Mouse (Mus musculus): ENCODE measurements at regions not wholly inside any gene's neighbourhood (a gene's known extent, or its start where the extent isn't known, plus 50 kb on each side); places are given as distances from the start of the nearest gene placed in this dataset.

DNA sequence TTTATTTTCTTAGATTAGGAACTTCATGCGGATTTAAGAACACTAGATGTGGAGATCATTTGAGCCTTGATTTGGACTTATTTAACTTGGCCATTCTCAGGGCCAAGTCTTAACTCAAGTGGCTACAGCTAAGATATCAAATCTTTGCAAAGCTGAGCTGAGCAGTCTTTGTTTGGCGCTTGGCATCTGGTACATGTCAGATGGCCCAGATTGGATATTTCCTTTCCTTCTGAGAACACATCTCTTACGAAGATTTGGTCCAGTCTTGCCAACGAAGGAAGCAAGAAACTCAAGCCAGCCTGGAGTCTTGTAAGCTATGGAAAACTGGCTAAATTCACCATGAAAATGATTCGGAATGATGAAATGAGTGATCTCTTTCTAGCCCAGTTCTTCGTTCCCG is 59.1 kb upstream of the Cdc42ep3 start:
- in situ Hi-C loops (cut with MboI, MseI) = no loop called here

DNA sequence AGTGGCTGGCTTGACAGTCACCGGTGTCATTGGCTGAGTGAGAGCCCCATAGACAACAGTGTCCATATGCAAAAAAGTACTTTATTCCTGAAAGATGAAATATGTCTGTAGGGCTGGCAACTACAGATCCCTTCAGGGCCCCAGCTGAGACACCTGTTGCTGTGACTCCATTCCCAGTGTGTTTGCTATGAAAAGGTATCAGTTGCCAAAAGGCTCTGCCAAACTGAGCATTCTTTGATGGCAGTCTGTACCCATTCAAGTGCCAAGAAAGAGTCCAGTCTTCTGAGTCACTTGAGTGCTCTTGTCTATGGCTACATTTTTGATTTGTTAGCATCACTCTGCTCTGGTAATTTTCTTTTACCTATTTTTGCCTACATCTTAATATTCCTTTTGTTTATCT is 63.1 kb upstream of the Cdc42ep3 start:
- in situ Hi-C loops (cut with MboI, MseI) = no loop called here

DNA sequence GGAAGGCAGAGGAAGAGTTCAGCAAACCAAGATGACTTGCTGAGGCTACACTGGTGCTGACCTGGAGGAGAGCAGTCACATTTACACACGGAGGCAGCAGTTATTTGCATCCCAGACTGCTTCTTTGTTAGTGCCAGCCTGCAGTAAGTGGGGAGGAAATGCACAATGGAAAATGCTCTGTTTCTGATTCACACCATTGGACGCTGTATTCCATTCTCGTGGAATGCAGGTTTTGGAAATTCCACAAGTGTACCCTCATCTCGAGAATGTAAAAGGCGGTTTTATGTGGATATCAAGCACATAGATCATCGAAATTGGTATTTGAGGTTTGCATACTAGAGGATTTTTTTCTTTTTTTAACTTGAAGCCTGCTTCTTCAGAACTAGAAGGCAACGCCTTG is 66.7 kb upstream of the Cdc42ep3 start:
- in situ Hi-C loops (cut with MboI, MseI) = no loop called here

DNA sequence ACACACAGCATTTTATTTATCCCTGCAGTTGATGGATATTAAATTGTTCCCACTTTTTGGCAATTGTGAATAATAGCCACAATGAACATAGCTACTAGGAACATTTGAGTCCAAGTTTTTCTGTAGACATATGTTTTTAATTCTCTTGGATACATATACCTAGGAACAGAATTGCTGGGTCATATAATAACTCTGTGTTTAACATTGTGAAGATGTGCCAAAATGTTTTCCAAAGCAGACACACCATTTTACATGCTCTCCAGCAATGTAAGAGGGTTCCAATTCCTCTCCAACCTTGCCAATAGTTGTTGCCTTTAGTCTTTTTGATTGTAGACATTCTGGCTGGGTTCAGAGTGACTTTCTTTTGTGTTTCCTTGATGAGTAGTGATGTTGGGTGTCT is 84.3 kb upstream of the Cdc42ep3 start:
- in situ Hi-C loops (cut with MboI, MseI) = no loop called here

DNA sequence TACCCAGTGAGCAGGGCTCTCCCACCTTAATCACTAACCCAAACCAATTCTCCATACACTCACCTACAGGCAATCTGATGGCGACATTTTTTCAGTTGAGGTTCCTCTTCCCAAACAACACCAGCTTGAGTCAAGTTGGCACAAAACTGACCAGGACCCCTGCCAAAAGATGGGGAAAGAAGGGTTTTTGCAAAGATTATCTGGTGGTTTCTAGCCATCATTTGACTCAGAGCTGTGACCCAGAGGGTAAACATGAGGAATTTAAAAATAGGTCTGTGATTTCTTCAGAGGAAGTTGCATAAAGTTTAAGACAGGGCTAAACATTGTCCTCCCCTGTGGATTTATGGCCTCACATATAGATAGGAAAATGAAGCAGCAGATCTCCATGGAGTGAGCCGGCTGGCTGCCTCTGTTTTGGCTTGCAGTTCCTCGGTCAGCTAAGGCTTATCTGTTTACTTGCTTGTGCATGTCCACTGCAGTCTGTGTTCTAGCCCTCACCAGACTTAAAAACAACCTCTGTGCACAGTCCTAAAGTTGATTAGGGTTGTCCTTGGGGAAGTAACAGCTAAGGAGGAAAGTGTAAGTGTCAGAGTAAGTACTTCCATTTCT is 87.7 kb upstream of the Cdc42ep3 start:
- in situ Hi-C loops (cut with MboI, MseI) = no loop called here

DNA sequence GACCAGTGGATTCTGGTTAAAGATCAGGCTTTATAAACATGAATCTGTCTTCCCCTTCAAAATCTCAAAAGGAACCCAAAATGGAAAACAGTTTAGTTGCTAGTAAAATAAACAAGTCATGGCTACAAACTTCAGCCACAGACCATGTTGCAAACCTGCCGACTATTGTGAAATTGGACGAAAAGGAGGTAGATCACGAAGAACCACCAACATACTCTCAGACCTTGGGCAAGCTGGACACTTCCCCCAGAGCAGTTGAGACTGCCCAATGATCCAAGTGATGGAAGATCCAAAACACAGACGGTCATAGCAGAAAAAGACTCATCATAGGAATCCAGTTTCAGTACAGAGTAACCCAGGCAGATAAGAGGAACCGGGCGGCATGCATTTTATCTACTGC is 92.3 kb upstream of the Cdc42ep3 start:
- in situ Hi-C loops (cut with MboI, MseI) = no loop called here

DNA sequence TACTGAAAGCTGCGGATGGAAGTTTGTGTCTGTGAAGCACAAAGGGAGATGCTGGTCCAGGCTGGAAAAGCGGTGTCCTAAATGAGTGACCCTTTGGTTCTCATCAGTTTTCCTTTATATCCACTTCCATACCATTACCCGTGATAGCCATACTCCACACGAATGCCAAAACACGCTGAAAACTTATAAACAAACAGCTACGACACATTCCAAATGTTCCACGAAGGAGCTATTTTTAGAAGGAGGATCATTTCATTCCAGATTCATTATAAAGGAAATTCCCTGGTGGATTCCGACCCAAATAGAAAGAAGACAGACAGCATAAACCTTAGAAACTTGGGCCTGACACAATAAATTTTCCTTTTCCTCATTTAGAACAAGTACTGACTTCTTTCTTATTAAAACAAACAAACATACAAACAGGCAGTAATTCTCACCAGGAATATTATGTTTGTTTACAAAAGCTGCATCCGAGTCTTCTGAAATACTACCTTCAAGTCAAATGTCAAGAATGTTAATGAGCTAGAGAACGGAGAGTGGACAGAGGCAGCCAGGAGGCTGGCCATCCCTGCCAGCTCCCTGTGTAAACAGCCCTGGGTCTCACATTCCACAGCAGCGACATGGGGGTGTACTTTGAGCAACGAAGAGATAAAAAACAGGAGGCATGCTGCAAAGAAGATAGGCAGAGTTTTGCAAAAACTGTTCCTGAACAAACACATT is 96.4 kb upstream of the Cdc42ep3 start:
- in situ Hi-C loops (cut with MboI, MseI) = no loop called here

DNA sequence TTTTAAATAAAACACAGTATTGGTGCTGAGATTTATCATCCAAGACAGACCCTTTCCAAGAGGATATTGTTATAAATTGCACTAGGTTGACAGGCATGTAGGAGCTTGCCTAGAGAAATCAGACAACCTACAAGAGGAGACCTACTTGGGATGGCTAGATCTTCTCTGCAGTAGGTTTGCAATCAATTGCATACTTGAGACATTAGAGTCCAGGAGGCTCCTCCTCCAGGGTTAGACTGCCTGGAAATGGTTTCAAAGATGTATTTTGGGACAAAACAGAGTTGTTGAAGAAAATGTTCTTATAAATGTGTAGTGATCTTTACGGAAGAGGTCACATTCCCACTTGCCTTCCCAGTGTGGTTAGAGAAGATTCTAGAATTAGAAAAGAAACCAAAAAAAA is 98.9 kb upstream of the Cdc42ep3 start:
- in situ Hi-C loops (cut with MboI, MseI) = no loop called here

DNA sequence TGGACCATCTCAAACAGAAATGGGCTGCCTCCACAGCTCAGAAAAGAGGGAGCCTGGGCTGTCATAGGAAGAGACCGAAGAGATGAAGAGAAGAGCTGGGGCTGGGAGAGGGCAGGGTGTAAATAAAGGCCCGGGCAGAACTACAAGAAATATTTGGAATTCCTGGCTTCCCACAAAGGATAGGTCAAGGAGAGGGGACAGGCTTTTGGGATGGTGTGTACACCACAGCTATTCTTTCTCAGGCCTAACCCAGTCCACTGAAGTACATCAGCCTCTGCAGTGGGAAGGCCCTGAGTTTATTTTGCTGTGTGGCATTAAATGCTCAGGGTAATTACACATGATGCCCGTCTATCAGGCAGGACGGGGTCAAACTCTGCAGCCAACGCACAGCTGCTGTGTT is 99.6 kb upstream of the Cdc42ep3 start:
- in situ Hi-C loops (cut with MboI, MseI) = no loop called here

DNA sequence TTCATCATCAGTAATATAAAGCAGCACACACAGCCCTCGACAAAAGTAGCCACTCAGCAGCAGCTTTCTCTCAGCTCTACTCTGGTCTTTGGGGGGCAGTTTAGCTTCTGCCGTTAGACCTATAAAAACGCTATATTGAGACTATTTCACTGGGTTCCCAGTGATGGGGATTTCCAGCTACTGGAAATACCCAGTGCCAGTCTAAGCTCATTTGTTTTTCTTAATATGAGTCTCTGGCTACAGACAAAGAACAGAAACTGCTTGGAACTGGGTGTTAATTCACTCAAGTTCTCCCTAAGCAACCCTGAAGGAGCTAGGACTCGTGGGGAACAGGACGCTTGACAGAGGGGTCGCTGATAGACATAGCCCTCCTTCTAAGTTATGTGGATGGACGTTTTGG is 100.3 kb upstream of the Cdc42ep3 start:
- in situ Hi-C loops (cut with MboI, MseI) = no loop called here

DNA sequence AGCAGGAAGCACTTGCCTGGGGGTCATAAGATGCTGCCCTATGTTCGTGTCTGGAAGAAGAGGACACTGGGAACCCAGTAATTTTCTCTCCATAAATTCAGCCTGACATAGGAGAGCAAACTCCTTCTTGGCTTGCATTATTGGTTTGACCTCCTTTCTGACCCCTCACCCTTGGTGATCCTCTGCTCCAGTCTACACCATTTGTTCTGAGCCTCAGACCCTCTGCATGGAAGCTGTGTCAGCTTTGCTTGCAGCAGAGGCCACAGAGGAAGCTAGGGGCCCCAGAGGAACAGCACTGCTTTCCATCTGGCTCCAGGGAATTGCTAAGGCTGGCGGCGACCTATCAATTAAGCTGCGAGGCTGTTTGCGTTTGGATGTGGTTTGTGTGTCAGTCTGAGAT is 102.7 kb upstream of the Cdc42ep3 start:
- in situ Hi-C loops (cut with MboI, MseI) = no loop called here

DNA sequence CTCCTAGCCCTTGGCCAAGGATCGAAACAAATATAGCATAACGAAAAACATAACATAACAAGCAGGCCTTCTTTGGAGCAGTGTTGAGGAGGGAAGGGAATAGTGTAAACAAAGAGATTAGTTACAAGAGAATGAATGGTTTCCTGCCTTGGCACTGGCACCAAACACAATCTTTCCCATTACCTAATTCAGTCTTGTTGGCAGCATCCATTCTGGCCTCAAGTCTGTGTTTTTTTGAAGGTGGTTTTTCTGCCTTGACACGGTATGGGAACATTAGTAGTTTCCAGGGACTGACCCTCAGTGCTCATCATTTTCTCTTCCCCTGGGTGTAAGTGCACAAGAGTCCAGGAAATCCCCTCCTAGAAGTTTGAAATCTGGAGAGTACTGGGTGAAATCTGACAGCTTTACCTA is 106.8 kb upstream of the Cdc42ep3 start:
- in situ Hi-C loops (cut with MboI, MseI) = no loop called here

DNA sequence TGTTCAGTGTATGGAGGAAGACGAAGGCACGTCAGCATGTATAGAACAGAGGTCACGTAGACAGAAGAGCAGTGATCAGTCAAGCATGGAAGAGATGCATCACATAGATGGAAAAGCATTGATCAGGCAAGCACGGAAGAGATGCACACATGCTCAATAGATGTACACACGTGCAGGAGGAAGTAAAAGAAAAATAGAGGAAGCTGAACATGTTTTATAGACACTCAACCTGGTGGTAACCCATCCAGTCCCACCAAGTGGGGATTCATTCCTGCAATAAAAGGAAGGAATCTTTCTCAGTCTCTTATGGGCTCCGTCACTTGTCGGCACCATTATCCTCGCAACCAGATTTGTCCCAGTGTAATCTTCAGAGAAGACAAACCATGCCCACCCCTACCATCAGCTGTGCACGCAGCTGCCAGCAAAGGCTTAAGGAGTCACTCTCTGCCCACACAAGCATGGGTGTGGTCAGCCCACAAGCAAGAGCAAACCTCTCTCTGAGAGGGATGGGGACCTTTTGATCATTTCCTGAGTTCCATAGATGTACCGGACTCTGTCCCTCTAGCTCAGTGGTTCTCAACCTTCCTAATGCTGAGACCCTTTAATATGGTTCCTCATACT is 108.3 kb upstream of the Cdc42ep3 start:
- in situ Hi-C loops (cut with MboI, MseI) = no loop called here

DNA sequence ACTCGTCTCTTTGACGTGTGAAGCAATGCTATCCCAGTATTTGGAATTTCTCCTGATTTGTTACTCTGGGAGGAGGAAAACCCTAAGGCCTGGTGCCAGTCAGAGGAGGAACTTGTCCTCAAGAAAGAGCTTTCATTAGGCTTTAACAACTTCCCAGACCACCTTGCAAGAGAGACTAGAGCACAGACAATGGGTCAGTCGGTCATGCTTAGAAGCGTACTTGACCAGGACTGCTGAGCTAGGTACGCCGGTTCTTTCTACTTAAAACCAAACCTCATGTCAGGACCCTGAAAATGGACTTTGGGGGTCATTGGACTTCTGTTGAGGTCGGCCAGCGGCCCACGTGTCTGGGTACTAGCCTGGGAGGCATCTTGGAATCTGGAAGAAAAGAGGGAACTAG is 110.8 kb upstream of the Cdc42ep3 start:
- in situ Hi-C loops (cut with MboI, MseI) = no loop called here

DNA sequence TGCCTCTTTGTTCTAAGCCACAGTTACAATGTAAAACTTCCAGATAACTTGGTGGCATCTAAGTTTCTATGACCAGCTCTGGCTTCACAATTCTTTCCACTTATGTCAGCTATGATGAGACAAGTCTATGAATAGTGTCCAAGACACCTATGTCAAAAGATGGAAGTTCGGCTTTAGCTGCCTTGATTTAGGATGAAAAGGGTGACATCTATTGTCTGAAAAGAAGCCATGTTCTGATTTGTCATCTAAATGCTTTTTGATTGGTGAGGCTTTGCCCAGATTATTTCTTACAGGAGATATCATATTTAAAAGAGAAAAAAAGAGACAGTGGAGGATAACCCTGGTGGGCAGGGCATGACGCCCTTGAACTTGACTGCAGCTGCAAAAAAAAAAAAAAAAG is 116.7 kb upstream of the Cdc42ep3 start:
- in situ Hi-C loops (cut with MboI, MseI) = no loop called here

DNA sequence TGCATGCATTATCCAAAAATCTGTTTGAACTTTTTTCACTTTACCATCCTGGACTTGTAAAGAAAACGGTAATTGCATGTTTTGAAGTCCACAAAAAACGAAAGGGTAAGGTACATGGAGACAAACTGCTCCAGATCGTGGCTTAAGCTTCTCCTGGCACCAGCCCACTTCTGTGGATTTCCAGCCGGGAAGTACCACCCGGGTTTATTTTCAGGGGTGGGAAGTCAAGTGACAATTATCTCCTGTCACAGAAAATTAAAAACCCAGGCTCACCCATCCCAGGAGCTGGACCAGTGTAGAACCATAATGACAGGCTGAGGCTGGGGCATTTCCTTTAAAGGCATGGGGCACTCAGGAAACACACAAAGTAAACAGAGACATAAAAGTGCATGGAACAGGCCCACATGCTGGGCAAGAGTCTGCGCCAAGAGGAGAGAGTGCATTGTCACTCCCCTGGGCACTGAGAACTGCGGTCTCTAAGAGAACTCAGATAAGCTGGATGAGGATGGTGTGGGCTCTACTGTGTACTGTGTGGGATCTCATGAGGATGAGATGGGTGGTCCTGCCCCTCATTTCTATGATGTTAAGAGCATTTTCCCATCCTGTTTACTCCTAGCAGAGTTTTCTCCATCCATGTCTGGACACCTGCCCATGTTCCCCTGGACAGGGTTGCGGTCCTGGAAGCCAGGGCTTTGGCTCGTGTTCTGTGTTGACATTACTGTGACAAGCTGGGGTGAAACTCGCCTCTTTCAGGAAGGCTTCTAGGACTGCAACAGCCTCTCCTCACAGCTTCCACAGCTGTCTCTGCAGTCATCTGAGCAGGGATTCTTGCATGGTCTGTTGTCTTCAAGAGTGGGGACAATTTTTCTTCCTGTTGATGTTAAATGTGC is 117.5 kb upstream of the Cdc42ep3 start:
- in situ Hi-C loops (cut with MboI, MseI) = no loop called here

DNA sequence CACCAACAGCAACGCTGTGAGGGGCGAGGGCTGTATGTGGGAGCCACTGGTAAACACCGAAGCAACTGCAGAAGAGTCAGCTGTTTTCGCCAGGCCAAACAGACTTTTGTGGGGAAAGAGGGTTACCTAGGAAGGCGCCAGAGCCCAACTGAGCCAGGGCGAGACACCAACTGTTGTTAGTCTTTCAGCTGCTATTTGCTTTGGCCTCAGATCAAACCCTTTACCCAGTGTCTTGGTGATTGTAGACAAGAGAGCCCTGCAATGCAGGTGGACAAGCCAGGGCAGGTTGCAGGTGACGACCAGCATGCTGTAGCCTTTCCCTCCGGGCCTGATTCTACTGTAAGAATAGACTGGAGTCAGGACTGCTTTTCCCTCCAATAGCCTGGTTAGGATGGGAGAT is 121.8 kb upstream of the Cdc42ep3 start:
- in situ Hi-C loops (cut with MboI, MseI) = no loop called here

DNA sequence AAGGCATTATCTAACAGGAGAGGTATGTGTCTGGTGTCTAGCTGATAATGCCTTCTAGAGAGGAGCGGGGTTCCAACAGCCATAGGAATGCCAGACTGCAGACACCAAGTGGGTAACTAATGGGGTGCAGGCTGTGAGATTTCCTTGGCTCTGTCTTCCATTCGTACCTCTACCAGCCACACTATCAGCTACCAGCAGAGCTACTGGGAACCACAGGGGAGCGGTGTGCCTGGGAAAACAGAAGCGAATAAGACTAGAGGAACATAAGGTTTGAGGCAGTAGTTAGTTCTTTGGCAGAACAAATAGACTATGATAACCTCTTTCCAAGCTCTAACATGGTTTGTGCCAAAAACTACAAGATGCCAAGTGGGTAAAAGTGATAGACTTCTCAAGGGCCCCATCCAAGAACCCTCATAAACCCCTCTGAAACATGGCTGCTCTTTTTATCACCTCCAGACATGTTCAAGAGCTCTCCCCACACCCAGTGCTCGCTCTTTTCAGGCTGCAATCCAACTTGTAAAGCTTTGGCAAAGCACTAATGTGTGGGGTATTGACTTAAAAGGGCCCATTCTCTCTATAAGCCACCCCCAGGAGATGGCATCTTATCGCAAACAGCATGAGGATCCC is 126.3 kb upstream of the Cdc42ep3 start:
- in situ Hi-C loops (cut with MboI, MseI) = no loop called here

DNA sequence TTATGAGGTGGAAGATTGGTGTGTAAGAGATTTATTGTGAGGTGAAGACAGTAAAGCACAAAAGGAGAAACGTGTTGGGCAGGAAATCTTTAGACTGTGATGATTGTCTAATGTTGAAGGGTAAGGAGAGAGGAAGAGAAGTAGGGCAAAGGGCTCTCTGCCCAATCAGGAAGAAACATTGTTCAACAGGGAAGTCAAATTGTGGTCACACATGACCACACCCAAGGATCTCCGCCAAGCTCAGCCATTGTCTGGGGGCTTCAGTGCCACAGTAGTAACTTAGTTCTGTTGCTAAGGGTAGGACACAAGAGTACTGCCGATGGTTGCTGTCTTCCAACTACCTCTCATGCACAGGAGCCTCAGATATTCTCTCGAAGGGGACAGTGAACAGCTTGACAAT is 127.0 kb upstream of the Cdc42ep3 start:
- in situ Hi-C loops (cut with MboI, MseI) = no loop called here

DNA sequence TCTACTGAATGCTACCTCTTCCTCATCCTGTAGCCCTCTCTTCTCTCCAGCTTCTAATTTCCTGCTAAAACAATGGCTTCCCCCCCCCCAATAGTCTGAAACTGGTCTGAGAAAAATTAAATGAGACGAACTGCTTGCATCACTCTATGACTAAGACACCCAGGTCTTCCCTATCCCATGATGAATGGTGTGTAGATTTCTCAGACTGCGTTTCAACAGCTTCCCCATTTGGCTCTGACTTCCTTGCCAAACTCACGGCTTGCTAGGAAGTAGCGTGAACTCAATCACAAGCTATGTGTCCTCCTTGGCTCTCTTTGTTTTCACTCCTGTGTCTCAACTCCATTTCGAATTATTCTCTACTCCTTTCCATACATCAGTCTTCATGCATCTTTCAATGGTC is 126.4 kb upstream of the Rmdn2 start:
- in situ Hi-C loops (cut with MboI, MseI) = no loop called here

DNA sequence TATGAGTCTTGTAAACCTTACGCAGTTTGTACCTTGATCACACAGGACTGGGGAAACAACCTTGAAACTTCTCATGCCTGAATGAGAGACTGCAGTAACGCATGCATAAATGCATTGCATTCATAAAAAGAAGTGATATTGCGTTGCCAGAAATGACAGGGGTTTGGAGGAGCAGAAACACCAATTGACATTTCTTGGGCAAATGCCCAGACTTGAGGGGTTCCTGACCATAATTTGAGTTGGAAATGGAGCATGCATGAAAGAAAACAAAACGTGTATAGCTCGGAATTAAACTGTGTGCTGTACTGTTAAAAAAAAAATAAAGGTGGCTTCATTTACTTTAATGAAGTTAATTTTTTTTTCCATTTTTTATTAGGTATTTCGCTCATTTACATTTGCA is 122.4 kb upstream of the Rmdn2 start:
- in situ Hi-C loops (cut with MboI, MseI) = no loop called here

DNA sequence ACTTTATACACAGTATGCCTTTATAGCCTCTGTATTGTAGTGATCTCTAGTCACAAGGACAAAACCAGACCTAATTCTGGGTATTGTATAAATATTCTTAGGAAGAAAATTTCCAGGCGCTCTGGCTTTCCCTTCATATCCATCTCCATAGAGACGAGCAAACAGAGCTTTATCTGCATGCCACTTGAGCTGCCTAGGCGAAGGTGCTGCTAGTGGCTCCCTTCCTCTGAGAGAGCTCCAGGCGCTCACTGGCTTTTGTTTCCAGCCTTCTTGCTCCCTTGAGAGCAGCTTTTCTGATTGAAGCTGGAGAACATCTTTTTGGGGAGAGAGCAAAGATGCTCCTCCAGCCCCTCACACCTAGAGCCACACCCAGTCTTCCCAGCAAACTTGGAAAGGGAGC is 114.0 kb upstream of the Rmdn2 start:
- in situ Hi-C loops (cut with MboI, MseI) = no loop called here
